Mouse (Mus musculus): ENCODE results near the gene Arl4c. TPM values are rescaled to one million over a fixed set of nuclear protein-coding genes. Genes with fewer than 3 reads are reported as not detected.

The Arl4c gene
- 1.4 TPM in 2 replicates for total RNA-seq (2014; rRNA removed)
- 0.71 and 0.86 TPM in 2 replicates for polyA plus RNA-seq (2012; rRNA removed)

GRCm38 (mm10) chr1:88701870-88702661 lies at the start of gene Arl4c:
TSS of gene Arl4c (minus strand) at chr1:88702221.
- no peak for TF ChIP-seq CTCF (IDR thresholded peaks at IDR 0.05; ENCODE audit: low read depth, low read length)
- no peak for TF ChIP-seq POLR2A (IDR thresholded peaks at IDR 0.05; ENCODE audit: extremely low read depth, insufficient read depth, low read length)
- H3K36me3 ChIP-seq (ENCODE audit: control insufficient read depth, insufficient read depth, low read length) = no peaks in the 10 kb centered on the region
- H3K27me3 ChIP-seq (ENCODE audit: control insufficient read depth, insufficient read depth, low read length) = peaks cover 3% of the 10 kb centered on the region; the same call in 1 of the 2 replicates
- H3K79me2 ChIP-seq (ENCODE audit: control insufficient read depth, insufficient read depth, low read length) = no peaks in the 10 kb centered on the region
- 2% methylated on average over 89 of the region's 91 CpGs for WGBS
- peak within 1 kb of the TSS; percentile 31; the same call in 1 of the 2 replicates for H3K27ac ChIP-seq (replicated peaks; ENCODE audit: insufficient read depth, low read depth, low read length)
- H3K4me1 ChIP-seq (ENCODE audit: control insufficient read depth, insufficient read depth, low read length) = peaks cover 2% of the 10 kb centered on the region; the same call in 1 of the 2 replicates
- H3K9ac ChIP-seq (ENCODE audit: low read depth, low read length) = peak within 1 kb of the TSS; percentile 77
- peak within 1 kb of the TSS; percentile 68 for H3K4me3 ChIP-seq (ENCODE audit: insufficient read depth, low read depth, low read length)
- DNase-seq (ENCODE audit: extremely low read depth, low read depth, low spot score) = peak; percentile 8

GRCm38 (mm10) chr1:88751332-88751731 lies 49.3 kb upstream of the Arl4c start:
- H3K36me3 ChIP-seq (ENCODE audit: control insufficient read depth, insufficient read depth, low read length) = no peaks in the 10 kb centered on the region
- no peak overlapping the region for H3K27ac ChIP-seq (replicated peaks; ENCODE audit: insufficient read depth, low read depth, low read length)
- no peak overlapping the region for H3K4me3 ChIP-seq (ENCODE audit: insufficient read depth, low read depth, low read length)
- no peak for DNase-seq (ENCODE audit: extremely low read depth, low read depth, low spot score)
- 89% methylated on average over 6 of the region's 6 CpGs for WGBS
- H3K4me1 ChIP-seq (ENCODE audit: control insufficient read depth, insufficient read depth, low read length) = no peaks in the 10 kb centered on the region
- no peaks in the 10 kb centered on the region for H3K27me3 ChIP-seq (ENCODE audit: control insufficient read depth, insufficient read depth, low read length)
- H3K9ac ChIP-seq (ENCODE audit: low read depth, low read length) = no peak overlapping the region
- no peaks in the 10 kb centered on the region for H3K79me2 ChIP-seq (ENCODE audit: control insufficient read depth, insufficient read depth, low read length)
- TF ChIP-seq POLR2A (IDR thresholded peaks at IDR 0.05; ENCODE audit: extremely low read depth, insufficient read depth, low read length) = no peak
- no peak for TF ChIP-seq CTCF (IDR thresholded peaks at IDR 0.05; ENCODE audit: low read depth, low read length)

GRCm38 (mm10) chr1:88750576-88750975 lies 48.6 kb upstream of the Arl4c start:
- 82% methylated on average over 7 of the region's 7 CpGs for WGBS
- no peaks in the 10 kb centered on the region for H3K79me2 ChIP-seq (ENCODE audit: control insufficient read depth, insufficient read depth, low read length)
- TF ChIP-seq CTCF (IDR thresholded peaks at IDR 0.05; ENCODE audit: low read depth, low read length) (no peak), POLR2A (IDR thresholded peaks at IDR 0.05; ENCODE audit: extremely low read depth, insufficient read depth, low read length) (no peak)
- H3K27ac ChIP-seq (replicated peaks; ENCODE audit: insufficient read depth, low read depth, low read length) = no peak overlapping the region
- H3K27me3 ChIP-seq (ENCODE audit: control insufficient read depth, insufficient read depth, low read length) = no peaks in the 10 kb centered on the region
- H3K9ac ChIP-seq (ENCODE audit: low read depth, low read length) = no peak overlapping the region
- no peak for DNase-seq (ENCODE audit: extremely low read depth, low read depth, low spot score)
- H3K4me1 ChIP-seq (ENCODE audit: control insufficient read depth, insufficient read depth, low read length) = no peaks in the 10 kb centered on the region
- H3K4me3 ChIP-seq (ENCODE audit: insufficient read depth, low read depth, low read length) = no peak overlapping the region
- no peaks in the 10 kb centered on the region for H3K36me3 ChIP-seq (ENCODE audit: control insufficient read depth, insufficient read depth, low read length)

GRCm38 (mm10) chr1:88750126-88750525 lies 48.1 kb upstream of the Arl4c start:
- DNase-seq (ENCODE audit: extremely low read depth, low read depth, low spot score) = no peak
- Histone ChIP-seq H3K27me3 (ENCODE audit: control insufficient read depth, insufficient read depth, low read length) (no peaks in the 10 kb centered on the region), H3K79me2 (ENCODE audit: control insufficient read depth, insufficient read depth, low read length) (no peaks in the 10 kb centered on the region), H3K4me1 (ENCODE audit: control insufficient read depth, insufficient read depth, low read length) (no peaks in the 10 kb centered on the region), H3K9ac (ENCODE audit: low read depth, low read length) (no peak overlapping the region), H3K4me3 (ENCODE audit: insufficient read depth, low read depth, low read length) (no peak overlapping the region), H3K27ac (replicated peaks; ENCODE audit: insufficient read depth, low read depth, low read length) (no peak overlapping the region), H3K36me3 (ENCODE audit: control insufficient read depth, insufficient read depth, low read length) (no peaks in the 10 kb centered on the region)
- WGBS = 94% methylated on average over 3 of the region's 3 CpGs
- TF ChIP-seq POLR2A (IDR thresholded peaks at IDR 0.05; ENCODE audit: extremely low read depth, insufficient read depth, low read length) (no peak), CTCF (IDR thresholded peaks at IDR 0.05; ENCODE audit: low read depth, low read length) (peak; percentile 33)

- Histone ChIP-seq H3K27me3 (ENCODE audit: control insufficient read depth, insufficient read depth, low read length) (no peaks in the 10 kb centered on the region), H3K36me3 (ENCODE audit: control insufficient read depth, insufficient read depth, low read length) (no peaks in the 10 kb centered on the region), H3K4me3 (ENCODE audit: insufficient read depth, low read depth, low read length) (no peak overlapping the region), H3K79me2 (ENCODE audit: control insufficient read depth, insufficient read depth, low read length) (no peaks in the 10 kb centered on the region), H3K4me1 (ENCODE audit: control insufficient read depth, insufficient read depth, low read length) (no peaks in the 10 kb centered on the region), H3K27ac (replicated peaks; ENCODE audit: insufficient read depth, low read depth, low read length) (no peak overlapping the region), H3K9ac (ENCODE audit: low read depth, low read length) (no peak overlapping the region)
- peak; percentile 72 for DNase-seq (ENCODE audit: extremely low read depth, low read depth, low spot score)
- WGBS = 44% methylated on average over 8 of the region's 8 CpGs
- TF ChIP-seq POLR2A (IDR thresholded peaks at IDR 0.05; ENCODE audit: extremely low read depth, insufficient read depth, low read length) (no peak), CTCF (IDR thresholded peaks at IDR 0.05; ENCODE audit: low read depth, low read length) (no peak)
Observed at GRCm38 (mm10) chr1:88749106-88749505, 47.1 kb upstream of the Arl4c start.

GRCm38 (mm10) chr1:88745256-88745655 lies 43.2 kb upstream of the Arl4c start:
- 4% methylated on average over 8 of the region's 8 CpGs for WGBS
- peak; percentile 69 for DNase-seq (ENCODE audit: extremely low read depth, low read depth, low spot score)
- Histone ChIP-seq H3K27me3 (ENCODE audit: control insufficient read depth, insufficient read depth, low read length) (no peaks in the 10 kb centered on the region), H3K36me3 (ENCODE audit: control insufficient read depth, insufficient read depth, low read length) (no peaks in the 10 kb centered on the region), H3K9ac (ENCODE audit: low read depth, low read length) (no peak overlapping the region), H3K4me1 (ENCODE audit: control insufficient read depth, insufficient read depth, low read length) (no peaks in the 10 kb centered on the region), H3K27ac (replicated peaks; ENCODE audit: insufficient read depth, low read depth, low read length) (no peak overlapping the region), H3K4me3 (ENCODE audit: insufficient read depth, low read depth, low read length) (no peak overlapping the region), H3K79me2 (ENCODE audit: control insufficient read depth, insufficient read depth, low read length) (no peaks in the 10 kb centered on the region)
- TF ChIP-seq CTCF (IDR thresholded peaks at IDR 0.05; ENCODE audit: low read depth, low read length) = peak; percentile 77
- TF ChIP-seq POLR2A (IDR thresholded peaks at IDR 0.05; ENCODE audit: extremely low read depth, insufficient read depth, low read length) = no peak
